Mouse (Mus musculus) embryo, embryonic 9.5 days (tissue): Measurements from ENCODE around the gene Il11ra1.

ENCODE experiments used
- DNase-seq: peaks from one replicate; pipeline ENCODE4 v3.0.0-alpha.2; 2017; ENCODE audit errors: extremely low spot score

Il11ra1 gene

DNA sequence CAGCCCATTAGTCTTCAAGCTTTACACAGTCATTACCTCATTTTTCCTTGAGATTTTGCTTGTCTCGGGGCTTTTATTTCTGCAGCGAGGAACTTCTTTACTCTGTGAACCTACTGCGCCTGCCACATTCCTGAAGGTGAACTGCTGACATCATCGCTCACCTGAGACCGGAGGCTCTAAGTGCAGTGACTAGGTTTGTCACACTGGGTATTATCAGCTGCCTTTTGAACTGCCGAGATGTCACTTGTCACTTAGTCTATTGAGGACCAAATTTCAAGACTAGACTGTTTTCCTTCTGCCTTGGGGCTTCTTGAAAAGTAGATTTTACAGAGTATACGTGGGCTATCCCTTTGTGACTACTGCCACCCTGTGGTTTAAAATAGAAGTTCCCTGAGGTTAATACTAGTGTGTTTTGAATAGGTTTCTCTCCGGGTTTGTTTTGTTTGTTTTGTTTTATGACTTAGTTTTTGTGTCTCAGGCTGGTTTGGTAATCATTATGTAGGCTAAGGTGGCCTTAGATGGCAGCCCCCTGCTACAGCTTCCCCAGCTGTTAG is 8.5 kb downstream of the Il11ra1 start:
- DNase-seq: peak; percentile 66

DNA sequence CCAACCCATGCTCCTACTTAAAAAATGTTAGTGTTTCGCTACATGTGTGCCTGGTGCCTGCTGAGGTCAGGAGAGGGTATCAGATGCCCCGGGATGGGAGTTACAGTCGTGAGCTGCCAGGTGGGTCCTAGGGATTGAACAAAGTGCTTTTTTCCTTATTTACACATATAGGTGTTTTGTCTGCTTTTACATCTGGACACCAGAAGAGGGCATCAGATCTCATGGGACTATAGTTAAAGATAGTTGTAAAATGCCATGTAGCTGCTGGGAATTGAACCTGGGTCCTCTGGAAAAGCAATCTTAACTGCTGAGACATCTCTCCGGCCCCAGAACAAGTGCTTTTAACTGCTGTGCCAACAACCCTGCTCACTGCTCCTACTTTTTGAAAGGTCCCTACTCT is 10.4 kb downstream of the Il11ra1 start:
- no peak for DNase-seq

DNA sequence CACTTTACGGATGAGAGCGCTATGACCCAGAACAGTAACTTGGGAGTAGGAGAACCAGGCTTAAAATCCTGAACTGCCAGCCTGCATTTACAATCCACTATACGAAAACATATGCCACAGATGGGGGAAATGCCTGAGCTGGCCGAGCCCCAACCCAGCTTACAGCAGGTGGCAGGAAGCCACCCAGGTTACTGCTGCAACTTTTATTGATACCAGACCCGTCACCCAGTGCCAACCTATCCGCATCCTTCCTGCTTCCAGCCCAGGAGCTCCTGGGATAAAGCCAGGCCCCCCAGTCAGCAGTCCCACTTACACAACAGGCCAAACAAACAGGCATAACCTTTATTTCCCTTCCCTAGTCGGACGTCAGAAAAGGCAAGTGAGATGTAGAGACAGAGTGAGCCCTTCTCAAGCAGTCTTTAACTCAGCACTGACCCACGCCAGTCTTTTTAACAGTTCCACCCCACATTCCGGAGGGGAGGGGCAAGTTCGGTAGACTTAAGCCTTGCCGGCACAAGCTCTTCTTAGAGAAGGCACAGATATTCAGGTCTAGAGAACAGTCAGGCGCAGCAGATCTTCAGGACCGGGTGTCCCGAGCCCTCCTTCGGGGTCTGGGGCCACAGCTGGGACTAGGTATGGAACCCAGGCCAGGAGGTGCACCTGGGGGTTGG is 12.1 kb downstream of the Il11ra1 start:
- no peak for DNase-seq

DNA sequence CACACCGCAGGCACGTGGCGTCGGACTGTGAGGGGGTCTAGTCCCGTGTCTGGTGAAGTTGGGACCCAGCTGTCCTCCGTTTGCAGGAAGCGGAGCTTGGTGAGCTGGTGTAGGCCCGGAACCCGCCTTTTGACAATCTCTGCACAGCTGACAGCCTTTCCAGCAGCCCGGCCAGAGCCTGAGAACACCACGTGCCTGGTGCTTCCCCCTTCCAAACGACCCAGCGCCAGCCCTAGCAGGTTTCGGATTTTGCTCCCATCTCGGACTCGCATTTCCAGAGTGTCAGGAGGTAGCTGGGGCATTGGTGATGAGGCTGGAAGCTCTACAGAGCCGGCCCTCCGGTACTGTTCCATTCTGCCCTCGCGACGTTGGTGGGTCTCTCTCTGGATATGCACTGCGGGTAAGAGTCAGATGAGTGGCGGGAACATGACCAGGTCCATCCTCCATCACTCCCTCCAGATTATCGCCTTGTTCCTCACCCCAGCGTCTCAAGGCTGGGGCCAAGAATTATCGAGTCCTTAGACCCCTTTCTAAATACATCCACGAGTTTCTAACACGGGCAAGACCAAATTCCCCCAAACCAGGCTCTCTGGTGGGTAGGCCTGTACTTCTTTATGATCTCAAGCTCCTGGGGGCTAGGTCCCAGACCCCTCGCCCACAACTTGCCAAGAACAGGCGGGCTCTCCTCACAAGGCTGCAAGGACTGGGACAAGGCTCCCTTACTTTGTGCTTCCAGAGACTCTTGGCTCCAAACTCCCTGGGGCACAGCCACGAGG is 12.8 kb downstream of the Il11ra1 start:
- no peak for DNase-seq

DNA sequence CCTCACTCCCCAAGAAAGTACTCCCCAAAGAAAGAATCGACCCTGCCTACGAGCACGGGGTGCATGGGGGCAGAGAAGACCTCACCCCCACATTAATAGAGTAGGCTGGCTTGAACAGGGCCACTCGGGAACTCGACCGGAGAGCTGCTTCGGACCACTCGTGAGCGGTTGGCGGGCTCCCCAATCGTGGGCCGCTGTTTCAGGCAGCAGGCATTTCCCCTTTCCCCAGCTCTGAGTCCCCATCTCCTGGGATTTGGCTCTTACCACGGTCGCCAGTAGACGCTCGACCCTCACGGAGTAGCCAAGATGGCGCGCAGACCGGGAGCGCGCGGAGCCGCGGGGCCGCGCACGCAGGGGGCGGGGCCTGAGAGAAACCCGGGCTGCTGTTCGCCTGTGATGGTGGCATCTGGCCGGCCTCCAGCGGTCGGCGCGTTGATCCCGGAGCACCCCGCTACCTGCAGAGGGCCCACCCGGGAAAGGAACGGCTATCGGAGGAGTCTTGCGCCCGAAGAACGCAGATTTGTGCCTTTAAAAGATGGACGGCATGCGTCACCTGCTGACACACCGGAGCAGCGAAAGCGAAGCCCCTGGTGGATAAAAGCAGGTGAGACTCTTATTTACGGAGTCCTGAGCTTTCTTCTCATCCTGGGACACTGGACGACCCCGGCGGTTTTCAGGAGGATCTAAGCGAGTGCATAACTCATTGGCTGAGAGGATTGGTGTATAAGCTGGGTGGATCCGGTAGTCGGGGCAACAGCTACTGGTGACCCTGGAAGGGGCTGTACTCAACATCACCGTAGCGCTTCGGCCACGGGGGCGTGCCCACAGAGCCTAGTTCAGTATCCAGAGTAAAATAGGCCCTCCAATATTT is 13.6 kb downstream of the Il11ra1 start, which contains the start of gene Rpp25l:
Gene Rpp25l (minus strand): TSS at position 338 of the 871 bp plus-strand sequence.
- peak; percentile 94 for DNase-seq

DNA sequence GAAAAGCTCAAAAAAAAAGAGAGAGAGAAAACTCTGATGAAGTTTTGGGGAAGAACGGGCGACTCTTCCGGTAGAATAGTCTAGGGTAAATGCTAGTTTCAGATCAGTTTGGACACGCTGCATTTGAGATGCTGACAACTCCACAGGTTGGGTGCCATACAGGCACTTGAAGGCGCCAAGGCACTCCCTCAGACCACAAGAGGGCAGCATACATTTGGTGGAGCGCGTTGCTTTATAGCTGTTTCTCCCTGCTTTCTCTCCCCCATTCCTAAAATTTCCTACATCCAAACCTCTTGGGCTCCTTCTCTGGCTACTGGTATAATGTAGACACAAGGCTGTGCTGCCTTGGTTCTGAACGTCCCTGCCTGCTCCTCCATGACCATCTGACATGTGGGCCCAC is 14.5 kb downstream of the Il11ra1 start:
- DNase-seq: no peak

DNA sequence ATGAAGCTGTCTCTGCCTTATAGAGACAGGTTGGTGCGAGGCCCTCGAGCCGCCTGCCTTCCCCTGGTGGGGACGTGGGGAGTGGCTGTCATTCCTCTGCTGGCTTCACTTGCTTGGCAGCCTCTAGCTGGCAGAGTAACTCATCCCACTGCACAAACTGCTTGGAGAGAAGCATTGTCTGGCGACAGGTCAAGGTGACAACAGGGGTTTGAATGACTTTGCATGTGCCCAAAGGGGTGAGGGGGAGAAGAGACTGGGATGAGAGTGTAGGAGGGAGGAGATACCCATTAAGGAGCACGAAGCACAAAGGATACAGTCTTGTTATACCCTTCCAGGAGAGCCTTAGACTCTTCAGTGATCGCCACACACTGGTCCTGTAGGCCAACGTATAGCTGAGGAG is 15.3 kb downstream of the Il11ra1 start:
- no peak for DNase-seq

DNA sequence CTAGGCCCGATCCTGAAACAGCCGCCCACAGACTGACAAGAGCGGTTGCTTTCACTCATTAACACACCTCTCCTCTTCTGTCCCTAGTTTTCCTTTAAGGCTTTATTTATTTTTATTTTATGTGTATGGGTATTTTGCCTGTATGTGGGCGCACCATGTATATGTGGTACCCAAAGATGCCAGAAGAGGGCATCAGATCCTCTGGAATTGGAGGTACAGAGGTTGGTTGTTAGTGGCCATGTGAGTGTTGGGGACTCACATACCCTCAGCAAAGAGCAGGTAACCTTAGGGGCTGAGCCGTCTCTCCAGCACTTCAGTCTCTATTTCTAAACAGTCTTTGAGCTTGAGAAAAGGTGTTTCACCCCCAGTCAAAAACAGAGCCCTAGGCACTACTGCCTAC is 15.8 kb downstream of the Il11ra1 start:
- no peak for DNase-seq

DNA sequence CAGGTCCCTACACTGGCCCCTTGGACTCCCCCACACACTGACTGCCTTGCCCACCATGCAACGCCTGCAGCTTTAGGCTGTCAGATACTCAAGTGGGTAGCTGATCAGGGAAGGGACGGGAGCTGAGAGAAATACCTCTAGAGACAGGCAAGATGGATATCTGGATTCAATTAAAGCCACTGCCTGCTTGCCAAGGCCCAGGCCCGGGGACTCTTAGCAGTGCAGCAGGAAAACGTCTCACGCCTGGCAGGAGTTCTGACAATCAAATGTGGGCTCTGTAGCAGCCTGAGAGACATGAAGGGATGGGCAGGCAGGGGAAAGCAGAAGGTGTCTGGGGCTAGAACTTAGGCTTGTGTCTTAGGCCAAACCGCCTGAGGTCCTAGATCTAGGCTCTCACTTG is 17.0 kb downstream of the Il11ra1 start:
- DNase-seq: no peak

DNA sequence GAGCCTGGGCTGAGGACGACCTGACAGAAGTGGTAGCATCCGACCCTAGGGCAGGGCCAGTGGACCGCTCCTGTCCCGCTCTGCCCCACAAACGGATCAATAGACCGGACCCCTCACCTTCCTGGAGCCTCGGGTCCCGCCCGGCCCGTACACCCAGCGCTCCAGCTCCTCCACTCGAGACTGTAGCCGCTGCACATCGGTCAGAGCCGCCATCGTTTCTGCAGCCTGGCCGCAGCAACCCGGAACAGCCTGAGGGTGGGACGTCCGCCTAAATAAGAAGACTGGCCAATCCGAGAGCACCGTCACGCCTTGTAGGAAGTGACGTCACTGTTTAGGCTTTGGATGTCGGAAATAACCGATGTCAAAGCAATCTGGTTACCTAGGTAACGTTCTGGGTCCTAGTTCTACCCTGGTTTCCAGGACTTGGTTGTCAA is 23.1 kb downstream of the Il11ra1 start, which contains the start of gene Dctn3:
Gene Dctn3 (minus strand): TSS at position 253 of the 434 bp plus-strand sequence.
- DNase-seq: peak; percentile 84

DNA sequence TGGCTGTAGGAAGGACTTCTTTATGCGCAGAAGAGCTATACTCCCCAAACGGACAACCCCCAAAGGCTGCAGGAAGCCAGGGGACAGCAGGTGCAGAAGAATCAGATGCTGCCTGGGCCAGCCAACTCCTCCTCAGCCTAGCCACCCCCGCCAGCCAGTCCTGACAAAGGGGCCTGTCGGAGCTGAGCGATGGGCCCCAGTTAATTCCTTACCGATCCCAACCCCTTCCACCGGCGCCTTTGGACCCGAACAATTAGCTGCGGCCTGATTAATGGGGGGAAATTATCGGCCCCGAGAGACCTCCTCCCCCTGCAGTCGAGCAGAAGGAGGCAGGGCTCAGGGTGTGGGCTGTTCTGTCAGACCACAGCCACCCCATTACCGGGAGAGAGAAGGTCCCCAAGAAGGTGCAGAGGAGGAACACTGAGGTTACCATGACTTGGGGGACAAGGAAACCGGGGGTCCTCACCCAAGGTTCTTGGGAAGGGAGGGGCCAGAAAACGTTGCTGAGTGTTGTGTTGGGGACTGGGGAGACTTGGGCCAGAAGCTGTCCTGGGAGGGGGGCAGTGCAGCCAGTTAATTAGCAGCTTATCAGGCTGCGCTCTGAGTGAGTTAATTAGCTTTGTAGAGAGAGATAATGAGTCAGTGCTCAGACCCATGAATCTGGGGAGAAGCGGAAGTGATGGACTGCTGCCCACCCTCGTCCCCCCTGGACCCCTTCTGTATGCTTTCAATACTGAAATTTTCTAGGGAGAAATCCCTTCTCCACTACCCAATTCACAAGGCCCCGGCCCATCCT is 27.2 kb downstream of the Il11ra1 start:
- no peak for DNase-seq

DNA sequence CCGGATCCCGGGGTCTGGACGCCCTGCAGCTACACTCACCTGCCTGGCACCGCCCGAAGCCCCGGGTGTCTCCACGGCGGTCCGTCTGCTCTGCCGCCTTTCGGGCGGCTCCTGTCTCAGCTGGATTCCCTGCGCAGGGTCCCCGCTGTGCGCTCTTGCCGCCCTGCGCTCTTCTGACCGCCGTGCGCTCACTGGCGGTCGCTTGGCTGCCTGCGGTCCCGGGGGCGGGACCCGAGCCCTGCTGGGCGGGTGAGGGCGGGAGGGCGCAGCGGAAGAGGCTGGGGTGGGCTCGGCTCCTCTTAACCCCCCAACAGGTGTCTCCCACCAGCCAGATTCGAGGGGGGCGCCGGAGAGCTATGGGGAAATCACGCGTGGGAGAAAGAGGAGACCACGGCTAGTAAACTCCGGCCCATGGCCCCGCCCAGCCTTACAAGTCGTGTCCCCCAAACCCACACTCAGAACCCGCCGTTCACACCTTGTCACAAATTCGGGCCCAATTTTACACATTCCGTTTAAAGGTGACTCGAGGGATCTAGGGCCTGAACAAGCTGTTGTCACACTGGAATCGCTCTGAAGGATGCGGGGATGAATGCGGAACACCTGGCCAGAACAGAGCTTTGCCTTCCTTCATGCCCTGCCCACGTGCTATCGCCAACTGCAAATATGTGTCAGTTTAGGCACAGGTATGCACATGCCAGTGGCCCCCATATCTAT is 31.4 kb downstream of the Il11ra1 start, which contains the start of gene Arid3c:
Gene Arid3c (minus strand): TSS at position 91 of the 714 bp plus-strand sequence.
- no peak for DNase-seq

DNA sequence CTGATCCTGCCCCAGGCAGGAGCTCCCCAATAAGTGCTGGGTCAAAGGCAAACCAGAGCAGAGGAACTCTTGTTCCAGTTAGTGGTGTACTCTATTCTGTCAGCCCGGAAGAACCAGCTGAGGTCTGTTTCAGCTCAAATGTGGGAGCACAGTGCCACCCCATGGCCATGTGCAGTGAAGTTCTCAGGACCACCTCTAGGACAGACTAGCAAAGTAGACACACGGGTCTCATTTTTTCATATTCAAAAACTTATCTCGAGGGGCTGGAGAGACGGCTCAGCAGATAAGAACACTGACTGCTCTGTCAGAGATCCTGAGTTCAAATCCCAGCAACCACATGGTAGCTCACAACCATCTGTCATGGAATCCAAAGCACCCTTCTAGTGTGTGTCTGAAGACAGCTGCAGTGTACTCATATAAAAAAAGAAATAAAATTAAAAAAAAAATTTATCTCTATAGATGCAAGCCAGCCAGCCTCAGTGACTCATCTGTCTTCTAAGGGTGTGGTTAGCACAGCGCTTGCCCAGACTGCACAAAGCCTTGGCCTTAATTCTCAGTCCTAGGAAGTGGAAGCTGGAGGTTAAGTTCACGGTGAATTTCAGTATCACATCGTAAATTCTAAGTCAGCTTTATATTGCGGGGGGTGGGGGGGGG is 37.9 kb downstream of the Il11ra1 start:
- DNase-seq: peak; percentile 65

DNA sequence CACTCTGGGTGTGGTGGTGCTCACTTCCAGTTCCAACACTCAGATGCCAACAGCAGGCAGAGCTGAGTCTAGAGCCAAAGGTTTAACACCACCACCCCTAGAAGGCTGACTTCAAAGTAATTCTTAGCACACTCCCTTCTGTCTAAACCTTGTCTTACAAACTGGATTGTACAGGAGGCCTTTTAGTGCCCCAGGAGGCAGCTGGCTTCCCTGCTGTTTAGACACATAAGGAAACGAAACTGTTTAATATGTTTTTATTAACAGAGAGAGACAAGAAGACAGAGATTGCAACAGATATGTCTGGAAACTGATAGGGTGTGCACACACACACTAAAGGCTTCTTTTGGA is 38.4 kb downstream of the Il11ra1 start:
- no peak for DNase-seq

DNA sequence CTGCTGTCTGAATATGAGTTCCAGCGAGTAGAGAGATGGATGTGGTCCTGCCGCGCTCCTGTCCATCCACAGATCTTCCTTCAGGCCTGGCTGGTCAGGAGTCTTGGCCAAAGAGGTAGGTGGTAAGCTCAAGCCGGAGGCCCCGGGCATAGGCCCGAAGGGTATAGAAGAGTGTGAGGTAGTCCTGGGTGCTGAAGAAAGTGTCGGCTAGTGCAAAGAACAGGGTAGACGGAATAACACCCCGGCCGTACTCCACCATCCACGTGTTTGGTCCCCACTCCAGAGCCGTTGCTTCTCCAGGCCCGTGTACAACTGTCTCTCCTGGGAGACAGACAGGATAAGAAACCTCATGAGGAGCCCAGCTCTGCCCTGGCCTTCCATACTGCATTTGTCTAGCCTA is 39.5 kb downstream of the Il11ra1 start:
- DNase-seq: no peak

DNA sequence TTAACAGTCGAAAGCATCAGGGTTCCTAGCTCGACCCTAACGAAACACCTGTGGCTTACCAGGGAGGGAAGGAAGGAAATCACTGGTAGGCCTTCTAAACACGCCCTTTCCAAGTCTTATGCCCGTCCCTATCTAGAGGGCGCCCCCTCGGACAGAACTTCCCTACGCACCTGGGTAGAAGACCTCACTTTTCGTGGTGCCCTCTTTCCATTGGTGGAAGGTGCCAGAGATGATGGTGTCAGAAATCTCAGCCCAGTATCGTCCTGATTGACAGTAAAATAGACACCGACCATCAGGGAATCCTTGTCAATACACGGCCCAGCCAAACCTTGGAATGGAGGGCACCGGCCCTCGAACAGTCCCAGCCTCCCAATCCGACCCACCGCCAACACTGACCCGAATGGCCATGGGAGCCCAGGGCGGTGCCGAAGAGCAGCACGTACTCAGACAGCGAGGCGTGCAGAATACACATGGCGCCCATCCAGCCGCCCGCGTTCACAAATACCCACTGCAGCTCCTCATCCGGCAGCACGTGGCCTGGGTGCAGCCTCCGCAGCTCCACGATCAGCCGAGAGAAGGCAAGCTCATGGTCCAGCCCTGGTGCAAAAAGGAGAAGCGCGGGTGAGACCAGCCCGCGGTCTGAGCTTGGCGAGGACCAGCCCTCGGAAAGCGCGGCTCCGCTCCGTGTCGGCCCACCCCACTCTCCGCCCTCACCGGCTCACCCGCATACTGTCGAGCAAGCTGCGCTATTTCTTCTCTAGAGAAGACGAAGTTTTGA is 40.8 kb downstream of the Il11ra1 start:
- DNase-seq: no peak

DNA sequence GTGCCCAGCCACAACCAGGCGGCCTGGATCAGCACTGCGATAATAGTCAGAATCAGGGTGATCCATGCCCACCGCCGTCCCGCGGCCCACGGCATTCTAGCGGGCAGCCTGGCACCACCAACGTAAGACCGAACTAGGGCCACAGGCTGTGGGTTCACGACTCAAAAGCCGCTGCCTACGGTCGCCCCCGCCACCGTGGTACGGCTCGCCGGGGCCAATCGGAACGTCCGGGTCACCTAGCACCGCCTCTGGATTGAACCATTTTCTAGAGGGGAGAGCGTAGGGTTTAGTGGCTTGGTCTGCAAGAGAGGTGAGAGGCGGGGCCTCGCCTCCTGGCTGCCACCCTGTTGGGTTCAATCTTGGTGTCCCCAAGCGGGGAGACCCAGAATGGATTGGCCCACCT is 41.4 kb downstream of the Il11ra1 start:
- peak; percentile 95 for DNase-seq

DNA sequence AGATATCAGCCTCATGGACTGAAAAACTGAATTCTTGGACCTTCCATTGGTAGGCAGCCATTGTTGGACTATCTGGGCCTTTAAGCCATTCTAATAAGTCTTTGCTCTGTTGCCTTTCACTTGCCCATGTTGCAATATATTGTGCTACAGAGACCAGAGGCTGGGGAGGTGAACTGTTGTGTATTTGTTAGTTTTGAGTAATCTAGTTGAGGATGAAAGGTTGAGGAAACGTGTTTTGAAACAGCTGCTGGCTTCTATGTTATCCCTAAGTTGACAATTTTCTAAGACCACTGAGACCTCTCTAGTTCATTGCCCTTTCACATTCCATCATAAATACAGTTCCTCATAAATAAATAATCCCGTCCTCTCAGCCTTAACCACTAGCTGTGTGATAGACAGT is 44.3 kb downstream of the Il11ra1 start:
- no peak for DNase-seq

DNA sequence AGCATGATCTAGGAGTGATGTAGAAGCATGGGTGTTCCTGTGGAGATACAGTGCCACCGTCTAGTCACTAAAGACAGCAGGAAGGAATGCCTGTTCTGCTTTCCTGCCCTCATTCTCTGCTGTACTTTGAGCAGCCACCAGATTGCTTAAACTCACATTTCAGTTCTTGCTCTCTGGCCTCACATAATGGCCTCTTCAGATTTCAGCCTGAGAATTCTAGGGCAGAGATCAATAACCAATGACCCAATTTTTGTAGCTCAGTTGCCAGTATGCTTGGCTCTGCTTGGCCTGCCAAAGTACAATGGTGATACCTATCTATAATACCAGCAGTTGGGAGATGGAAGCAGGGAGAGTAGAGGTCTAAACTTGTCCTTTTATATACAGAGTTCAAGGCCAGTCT is 45.2 kb downstream of the Il11ra1 start:
- no peak for DNase-seq
